Mouse (Mus musculus): ENCODE results near the gene Gpr179.

The Gpr179 gene

DNA sequence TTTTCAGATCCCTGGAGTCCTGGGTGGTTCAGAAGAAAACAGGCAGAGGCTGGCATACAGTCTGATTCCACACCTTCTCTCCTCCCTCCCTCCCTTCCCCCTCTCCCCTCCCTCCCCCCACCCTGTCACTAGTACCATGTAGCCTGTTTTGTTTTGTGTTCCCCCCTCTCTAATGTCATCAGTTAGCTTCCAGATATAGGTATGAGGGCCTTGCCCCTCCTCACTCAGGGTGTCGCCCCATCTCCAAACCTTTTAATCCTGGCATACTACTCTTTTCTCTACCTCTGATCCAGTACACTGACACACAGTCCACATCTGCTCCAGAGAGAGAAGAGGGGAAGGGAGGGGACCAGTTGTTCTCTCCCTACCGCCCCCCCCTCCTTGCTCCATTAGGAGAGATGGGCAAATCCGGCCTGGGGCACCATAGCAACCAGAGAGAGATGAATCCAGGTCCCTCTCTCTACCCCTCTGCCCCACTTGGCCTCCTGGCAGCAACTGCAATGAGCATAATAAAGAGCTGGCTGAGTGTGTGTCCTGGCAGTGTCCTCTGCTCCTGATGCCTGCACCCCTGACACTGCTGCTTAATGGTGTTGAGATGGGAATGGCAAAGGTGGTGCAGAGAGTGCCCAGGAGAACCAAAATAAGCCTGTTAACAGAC is at the start of gene Gpr179:
Gpr179 (minus strand) TSS at position 51 of the 658 bp plus-strand sequence.
- DNase-seq (ENCODE audit: low spot score in 2 of 2), result peak in 1 of 2 experiments; percentile 55

- DNase-seq (ENCODE audit: low spot score in 2 of 2), result peak; percentile 74 to 81
These were observed 49.2 kb upstream of the Gpr179 start for GRCm38 (mm10) chr11:97401082-97401481.

- peak; percentile 91 for DNase-seq (ENCODE audit: low spot score in 2 of 2)
These were observed 48.3 kb upstream of the Gpr179 start for GRCm38 (mm10) chr11:97399958-97400710.

DNA sequence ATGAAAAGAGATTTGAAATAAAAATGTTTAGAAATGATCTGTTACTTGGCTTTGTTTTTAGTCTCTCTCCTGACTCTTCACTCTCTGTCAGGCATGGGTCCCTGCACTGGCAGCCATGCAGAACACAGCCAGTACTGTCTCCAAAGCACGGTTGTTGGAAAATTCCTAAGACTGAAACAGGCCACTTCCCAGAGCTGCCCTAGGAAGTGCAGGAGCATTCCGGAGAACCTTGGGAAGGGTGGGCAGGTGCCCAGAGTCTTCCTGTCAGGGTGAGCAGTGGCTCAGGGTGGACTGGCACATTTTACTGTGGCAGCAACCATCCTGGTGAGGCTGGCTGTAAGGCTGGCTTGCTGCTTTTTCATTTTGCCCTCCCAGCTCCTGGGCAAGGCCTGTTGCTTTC is 46.6 kb upstream of the Gpr179 start:
- no peak for DNase-seq (ENCODE audit: low spot score in 2 of 2)

DNA sequence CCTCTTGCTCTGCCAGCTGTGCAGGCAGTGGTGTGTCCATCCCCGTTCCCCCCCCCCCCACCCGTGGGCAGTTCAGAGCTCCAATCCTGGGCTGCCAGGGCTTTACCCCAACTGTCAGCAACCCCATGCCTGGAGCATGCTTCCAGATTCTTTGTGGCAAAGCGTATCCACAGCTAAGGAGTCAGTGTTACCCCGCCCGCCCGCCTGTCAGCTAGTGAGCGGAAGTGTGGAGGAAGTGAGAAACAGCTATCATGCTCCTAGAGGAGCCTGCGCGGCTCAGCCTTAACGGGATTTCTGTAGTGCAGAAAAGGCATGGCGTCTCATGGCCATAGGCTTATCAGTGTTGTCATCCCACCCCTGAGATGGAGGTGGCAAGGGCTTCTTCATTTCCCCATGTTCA is 42.3 kb upstream of the Gpr179 start:
- peak; percentile 71 to 72 for DNase-seq (ENCODE audit: low spot score in 2 of 2)

DNA sequence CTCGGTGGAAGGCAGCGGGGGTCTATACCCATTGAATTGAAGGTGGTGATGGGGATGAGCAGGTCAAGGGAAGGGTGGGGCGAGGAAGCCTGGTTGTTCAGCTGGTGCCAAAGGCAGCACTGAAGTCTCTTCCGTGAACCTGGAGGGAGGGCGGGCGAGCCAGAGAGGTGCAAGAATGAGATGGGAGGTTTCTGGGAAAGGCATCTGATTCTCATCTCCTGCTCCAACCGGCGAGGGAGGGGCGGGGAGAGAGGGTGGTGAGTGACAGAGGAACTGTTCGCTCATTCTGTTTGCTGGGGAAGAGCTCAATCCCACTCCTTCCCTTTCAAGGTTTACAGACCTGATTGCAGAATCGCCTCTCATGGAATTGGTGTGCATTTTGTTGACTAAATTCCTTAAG is 41.8 kb upstream of the Gpr179 start:
- no peak for DNase-seq (ENCODE audit: low spot score in 2 of 2)

DNA sequence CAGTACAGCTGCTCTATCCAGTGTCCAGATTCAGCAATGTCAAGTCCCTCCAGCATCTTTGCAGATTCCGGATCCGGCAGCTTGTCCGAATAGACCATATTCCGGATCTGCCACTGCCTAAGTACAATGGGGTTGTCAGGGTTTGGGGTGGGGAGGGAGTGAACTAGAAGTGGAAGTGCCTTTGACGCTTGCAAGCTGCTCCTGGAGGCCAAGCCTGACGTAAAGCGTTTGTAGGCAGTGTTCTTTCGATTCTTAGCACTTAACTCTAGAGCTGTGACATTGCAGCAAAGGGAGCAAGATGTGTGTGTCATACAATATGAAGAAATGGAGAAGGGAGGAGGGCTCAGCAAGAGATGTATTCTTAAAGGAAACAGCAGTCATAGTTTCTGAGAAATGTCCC is 37.2 kb upstream of the Gpr179 start:
- DNase-seq (ENCODE audit: low spot score in 2 of 2), result no peak

- DNase-seq (ENCODE audit: low spot score in 2 of 2), result no peak
These were observed 35.9 kb upstream of the Gpr179 start for GRCm38 (mm10) chr11:97387811-97388210.

GRCm38 (mm10) chr11:97383764-97384163 is 31.9 kb upstream of the Gpr179 start:
- no peak for DNase-seq (ENCODE audit: low spot score in 2 of 2)

DNA sequence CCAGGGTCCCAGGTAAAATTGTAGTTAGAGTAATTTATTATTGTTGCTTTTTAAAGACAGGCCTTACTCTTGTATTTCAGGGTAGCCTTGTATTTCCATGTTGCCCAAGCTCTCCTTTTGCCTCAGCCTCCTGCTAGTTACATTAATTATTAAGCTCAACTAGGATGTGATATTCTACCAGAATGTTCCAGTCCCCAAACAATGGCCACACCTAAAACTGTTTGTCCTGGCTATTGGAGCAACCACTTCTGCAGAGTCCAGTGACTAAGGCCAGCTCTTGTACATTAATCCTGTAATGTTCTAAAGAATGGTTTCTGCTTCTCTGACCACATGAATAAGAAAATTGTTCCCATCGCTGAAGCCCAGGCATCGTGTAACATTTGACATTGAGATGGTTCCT is 31.1 kb upstream of the Gpr179 start:
- no peak for DNase-seq (ENCODE audit: low spot score in 2 of 2)

DNA sequence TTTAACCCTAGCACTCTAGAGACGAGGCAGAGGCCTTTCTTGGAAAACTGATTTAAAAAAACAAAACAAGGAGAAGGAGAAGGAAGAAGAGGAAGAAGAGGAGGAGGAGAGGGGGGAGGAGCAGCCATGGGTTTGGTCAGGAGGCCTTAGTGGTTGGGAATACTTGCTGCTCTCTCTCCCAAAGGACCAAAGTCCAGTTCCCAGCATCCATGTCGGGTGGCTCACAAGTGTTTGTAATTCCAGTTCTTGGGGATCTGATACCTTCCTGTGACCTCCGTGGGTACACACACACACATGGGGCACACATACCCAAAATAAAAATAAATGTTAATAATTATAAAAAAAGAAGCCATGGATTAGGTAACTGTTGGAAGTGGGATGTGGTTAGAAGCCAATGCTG is 28.2 kb upstream of the Gpr179 start:
- DNase-seq (ENCODE audit: low spot score in 2 of 2), result no peak

- DNase-seq (ENCODE audit: low spot score in 2 of 2), result no peak
These were observed 21.5 kb upstream of the Gpr179 start for GRCm38 (mm10) chr11:97373402-97373801.

DNA sequence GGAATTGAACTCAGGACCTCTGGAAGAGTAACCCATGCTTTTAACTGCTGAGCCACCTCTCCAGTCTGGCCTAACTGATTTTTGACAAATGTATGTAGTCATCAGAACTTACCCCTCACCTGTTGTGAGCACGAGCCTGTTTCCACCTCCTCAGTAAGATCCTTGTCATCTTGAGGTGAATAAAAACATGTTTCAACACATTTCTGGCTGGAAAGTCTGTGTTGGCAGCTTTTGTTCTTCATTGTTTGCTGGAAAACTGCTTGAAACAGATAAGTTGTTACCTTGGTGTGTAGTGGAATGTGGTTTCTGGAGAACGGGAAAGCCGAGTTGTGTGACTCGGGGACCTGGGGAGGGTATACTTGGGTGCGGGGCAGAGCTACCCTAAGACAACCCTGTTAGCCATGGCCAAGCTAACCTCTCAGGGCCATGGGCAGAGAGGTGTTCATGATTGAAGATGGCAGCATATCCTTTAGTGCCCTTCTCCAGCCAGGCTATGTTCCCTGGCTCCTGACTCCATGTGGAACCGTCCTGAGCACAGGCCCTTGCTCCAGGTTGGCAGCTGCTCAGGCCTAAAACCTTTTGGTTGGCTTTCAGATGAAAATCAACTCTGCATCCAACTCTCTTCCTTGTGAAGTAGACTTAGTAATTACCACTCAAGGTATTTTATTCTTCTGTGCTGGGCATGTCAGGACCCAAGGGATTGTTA is 20.4 kb upstream of the Gpr179 start:
- DNase-seq (ENCODE audit: low spot score in 2 of 2), result no peak

DNA sequence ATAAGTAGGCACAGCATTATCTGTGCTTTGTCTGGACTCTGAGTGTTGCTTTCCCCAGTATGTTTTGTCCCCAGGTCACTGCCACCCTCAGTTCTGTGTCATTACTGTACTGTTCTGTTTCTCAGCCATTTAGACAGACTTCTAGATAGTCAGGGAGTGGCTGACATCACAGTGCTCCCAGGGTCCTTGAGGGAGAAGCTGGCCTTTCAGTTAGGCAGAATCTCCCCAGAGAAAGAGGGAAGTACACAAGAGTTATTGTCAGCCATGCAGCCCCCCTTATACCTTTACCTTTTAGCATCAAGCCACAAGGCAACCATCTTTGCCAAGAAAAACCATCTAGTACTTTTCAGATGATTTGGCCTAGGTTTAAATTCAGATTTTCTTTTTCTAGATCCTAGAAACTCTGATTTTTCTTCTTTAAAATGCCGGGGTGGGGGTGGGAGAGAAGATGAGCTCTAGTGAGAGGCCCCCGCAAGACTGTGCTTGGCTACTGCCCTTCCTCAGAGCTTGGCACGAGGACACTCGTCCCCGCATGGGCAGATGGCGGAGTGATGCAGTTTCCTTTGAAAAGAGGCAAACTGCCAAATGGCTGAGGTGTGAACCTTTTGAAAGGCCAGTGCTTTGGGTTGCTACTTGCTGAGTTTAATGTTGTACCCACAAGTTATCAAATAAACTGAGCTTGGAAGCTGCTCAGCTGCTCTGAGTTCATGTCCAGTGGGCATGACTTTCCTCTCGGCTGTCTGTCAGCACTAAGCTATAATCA is 18.6 kb upstream of the Gpr179 start:
- peak; percentile 70 to 76 for DNase-seq (ENCODE audit: low spot score in 2 of 2)

GRCm38 (mm10) chr11:97368501-97368900 is 16.6 kb upstream of the Gpr179 start:
- no peak for DNase-seq (ENCODE audit: low spot score in 2 of 2)

DNA sequence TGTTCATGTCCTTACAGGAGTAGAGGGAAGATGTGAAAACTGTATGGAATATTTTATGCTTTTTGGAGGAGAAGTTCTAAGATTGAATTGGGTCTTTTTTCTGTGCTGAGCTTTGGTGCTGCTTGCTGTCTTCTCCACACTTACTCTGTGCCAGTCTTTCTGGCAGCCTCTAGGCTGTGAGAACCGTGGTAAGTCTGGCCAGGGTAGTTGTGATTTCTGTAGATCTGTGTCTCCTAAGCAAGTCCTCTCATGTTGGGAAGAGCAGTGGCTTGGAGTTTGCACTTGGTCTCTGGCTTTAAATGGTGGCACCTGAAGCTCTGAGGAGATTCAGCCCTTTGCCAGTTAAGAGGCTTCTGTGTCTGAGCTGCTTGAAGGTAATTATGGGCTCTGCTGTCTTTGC is 13.7 kb upstream of the Gpr179 start:
- no peak for DNase-seq (ENCODE audit: low spot score in 2 of 2)

- no peak for DNase-seq (ENCODE audit: low spot score in 2 of 2)
These were observed 11.7 kb upstream of the Gpr179 start for GRCm38 (mm10) chr11:97363644-97363995.

- DNase-seq (ENCODE audit: low spot score in 2 of 2), result peak in 1 of 2 experiments; percentile 51
These were observed 11.2 kb upstream of the Gpr179 start for GRCm38 (mm10) chr11:97362943-97363643.

DNA sequence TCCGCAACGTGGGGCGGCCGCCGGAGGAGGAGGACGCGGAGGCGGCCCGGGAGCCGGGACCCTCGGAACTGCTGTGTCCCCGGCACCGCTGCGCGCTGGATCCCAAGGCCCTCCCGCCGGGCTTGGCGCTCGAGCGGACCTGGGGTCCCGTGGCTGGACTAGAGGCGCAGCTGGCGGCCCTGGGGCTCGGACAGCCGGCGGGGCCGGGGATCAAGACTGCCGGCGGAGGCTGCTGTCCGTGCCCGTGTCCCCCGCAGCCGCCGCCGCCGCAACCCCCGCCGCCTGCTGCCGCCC is 10.7 kb upstream of the Gpr179 start:
- peak in 1 of 2 experiments; percentile 45 for DNase-seq (ENCODE audit: low spot score in 2 of 2)

- DNase-seq (ENCODE audit: low spot score in 2 of 2), result peak; percentile 97 to 98
These were observed 10.2 kb upstream of the Gpr179 start, which contains the start of gene Socs7 for GRCm38 (mm10) chr11:97361948-97362648. Gene Socs7, plus strand, starts transcription at chr11:97362551.

- DNase-seq (ENCODE audit: low spot score in 2 of 2), result peak in 1 of 2 experiments; percentile 77
These were observed 5.8 kb upstream of the Gpr179 start for GRCm38 (mm10) chr11:97357663-97358062.

All from right cerebral cortex, postnatal 10 days (tissue).